Mouse (Mus musculus) bone marrow macrophage, adult 2 months (primary cell): Measurements from ENCODE around the gene Il9. TPM values are rescaled to one million over a fixed set of nuclear protein-coding genes. Genes with fewer than 3 reads are reported as not detected.

Source experiments
- H3K27ac ChIP-seq: 2 replicates; pipeline ENCODE4 v1.5.1; 2012; ENCODE audit warnings: low read depth, low read length; ENCODE audit not compliant: insufficient read depth
- H3K4me1 ChIP-seq: 2 replicates; pipeline ENCODE4 v1.6.1; 2012; ENCODE audit warnings: low read length; ENCODE audit not compliant: control insufficient read depth, insufficient read depth
- H3K4me3 ChIP-seq: 2 replicates; pipeline ENCODE4 v1.5.1; 2012; ENCODE audit warnings: mild to moderate bottlenecking, low read length, moderate library complexity; ENCODE audit not compliant: insufficient read depth
- CTCF ChIP-seq: IDR thresholded peaks from 2 replicates; pipeline ENCODE4 v1.5.1; 2012; ENCODE audit warnings: low read depth, mild to moderate bottlenecking, low read length, moderate library complexity
- POLR2A ChIP-seq: IDR thresholded peaks from 2 replicates; pipeline ENCODE4 v1.6.1; 2012; ENCODE audit warnings: mild to moderate bottlenecking, low read depth, low read length, borderline replicate concordance
- polyA plus RNA-seq: library from polyadenylated mRNA; stranded (reverse); fragments of >200 nt; gene quantifications from 2 replicates; pipeline ENCODE4 v1.2.4, GENCODE M21; 2012; ENCODE audit not compliant: missing spikeins, insufficient read depth, insufficient read length

The Il9 gene
- not detected in 2 replicates for polyA plus RNA-seq

DNA sequence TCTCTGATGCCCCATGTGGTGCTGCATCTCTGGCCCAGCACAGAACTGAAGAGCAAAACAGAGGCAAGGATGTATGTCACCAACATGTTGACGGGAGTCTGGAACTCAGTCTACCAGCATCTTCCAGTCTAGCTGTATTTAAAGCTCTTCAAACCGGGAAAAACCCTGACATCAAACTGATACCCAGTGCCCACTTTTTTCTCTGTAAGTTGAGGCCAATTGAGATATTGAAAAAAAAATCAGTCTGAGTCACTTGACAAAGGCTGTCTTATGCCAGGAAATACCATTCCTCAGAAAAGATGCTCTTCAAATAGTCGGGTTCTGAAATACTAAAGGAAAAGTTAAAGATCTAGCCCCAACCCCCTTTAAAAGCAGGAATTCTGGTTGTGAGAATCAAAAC lies at the start of gene Il9:
Gene Il9 (minus strand): TSS at position 101 of the 400 bp plus-strand sequence.
- TF ChIP-seq POLR2A = no peak
- TF ChIP-seq CTCF = no peak
- H3K4me1 ChIP-seq = peaks cover 4% of the 10 kb centered on the region; the same call in 1 of the 2 replicates
- no peak within 1 kb of the TSS for H3K4me3 ChIP-seq
- H3K27ac ChIP-seq = no peak within 1 kb of the TSS

DNA sequence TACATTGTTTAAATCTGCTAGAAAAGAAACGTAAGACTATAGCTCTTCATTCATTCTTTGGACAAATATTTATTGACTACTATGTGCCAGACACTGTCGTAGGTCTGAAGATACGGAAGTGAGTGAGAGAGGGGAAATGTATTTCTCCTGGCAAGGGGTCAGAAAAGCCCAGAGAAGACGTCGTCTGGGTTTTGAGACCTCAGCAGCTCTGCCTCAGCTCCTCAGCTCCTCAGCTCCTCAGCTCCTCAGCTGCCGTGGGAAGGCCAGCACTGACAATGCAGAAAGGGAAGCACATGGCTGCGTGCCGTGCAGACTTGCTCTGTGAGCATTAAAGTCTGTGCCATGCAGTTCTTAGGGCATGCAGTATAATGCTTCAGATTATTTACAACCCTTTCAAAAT lies 47.6 kb upstream of the Il9 start:
- no peak for TF ChIP-seq POLR2A
- no peak for TF ChIP-seq CTCF
- Histone ChIP-seq H3K27ac (no peak overlapping the region), H3K4me1 (peaks cover 4% of the 10 kb centered on the region), H3K4me3 (no peak overlapping the region)

DNA sequence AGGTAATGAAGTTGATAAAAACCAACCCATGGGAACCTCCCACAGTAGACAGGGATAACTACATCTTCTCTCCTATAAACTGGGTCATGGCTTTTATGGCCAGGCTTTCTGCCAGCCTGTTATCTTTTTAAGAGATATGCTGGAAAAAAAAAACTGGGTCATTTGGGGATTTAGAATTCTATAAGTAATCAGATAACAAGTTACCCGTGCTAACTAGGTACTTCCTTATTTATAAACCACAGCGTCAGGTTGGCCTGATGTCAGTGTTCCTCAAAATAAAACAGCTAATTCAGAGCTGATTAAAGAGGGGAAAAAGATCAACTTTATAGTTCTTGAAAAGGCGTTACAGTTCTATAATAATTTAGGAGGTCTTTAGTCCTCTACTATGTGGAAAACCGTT lies 47.0 kb upstream of the Il9 start:
- Histone ChIP-seq H3K4me1 (peaks cover 4% of the 10 kb centered on the region), H3K27ac (no peak overlapping the region), H3K4me3 (no peak overlapping the region)
- TF ChIP-seq POLR2A (no peak), CTCF (no peak)

DNA sequence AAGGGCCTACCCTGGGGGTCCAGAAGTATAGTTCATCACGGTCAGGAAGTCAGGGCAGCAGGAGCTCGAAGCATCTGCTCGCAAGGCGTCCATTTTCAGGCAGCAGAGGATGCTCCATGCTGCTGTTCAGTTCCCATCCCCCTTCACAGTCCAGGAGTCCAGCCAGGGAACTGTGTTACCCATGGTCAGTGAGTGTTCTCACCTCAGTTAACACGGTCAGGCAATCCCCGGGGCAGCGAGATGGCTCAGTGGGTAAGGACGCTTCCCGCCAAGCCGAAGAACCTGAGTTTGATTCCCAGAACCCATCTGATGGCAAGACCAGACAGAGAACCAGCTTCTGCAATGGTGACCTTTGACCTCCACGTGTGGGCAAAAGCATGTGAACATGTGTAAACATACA lies 46.2 kb upstream of the Il9 start:
- peaks cover 4% of the 10 kb centered on the region for H3K4me1 ChIP-seq
- TF ChIP-seq CTCF (no peak), POLR2A (no peak)
- H3K4me3 ChIP-seq = no peak overlapping the region
- no peak overlapping the region for H3K27ac ChIP-seq

DNA sequence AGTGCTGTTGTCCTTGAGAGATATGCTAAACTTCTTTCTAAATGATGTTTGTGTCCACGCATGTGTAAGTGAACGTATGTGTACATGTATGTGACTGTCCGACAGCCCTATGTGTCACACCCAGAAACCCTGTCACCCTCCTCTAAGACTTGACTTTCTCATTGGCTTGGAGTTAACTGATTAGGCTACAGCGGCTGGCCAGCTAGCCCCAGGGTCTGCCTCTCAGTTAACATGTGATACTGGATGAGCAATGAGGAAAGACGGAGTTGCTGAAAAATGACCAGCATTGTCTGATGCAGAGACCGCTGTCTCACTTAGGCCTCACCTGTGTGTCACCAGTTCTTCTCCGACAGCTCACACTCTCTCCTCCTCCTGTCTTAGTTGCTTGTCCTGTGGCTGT lies 45.8 kb upstream of the Il9 start:
- H3K4me1 ChIP-seq = peaks cover 4% of the 10 kb centered on the region
- no peak overlapping the region for H3K4me3 ChIP-seq
- TF ChIP-seq CTCF = no peak
- TF ChIP-seq POLR2A = no peak
- H3K27ac ChIP-seq = no peak overlapping the region

DNA sequence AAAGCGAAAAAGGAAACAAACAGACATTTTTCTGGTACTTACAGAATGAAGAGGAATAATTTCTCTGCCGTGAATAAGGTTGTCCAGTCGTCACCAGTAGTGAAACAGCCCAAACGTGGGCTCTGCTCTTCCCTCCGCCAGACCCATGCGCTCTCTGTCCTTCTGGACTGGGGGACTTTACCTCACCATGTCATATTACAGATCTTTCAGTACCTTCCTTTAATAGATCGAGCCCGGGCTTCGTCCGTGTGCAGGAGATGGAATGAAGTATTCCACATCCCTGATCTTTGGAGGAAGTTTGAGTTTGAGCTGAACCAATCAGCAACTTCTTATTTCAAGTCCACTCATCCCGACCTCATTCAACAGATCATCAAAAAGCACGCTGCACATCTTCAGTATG lies 44.8 kb upstream of the Il9 start:
- peaks cover 4% of the 10 kb centered on the region for H3K4me1 ChIP-seq

DNA sequence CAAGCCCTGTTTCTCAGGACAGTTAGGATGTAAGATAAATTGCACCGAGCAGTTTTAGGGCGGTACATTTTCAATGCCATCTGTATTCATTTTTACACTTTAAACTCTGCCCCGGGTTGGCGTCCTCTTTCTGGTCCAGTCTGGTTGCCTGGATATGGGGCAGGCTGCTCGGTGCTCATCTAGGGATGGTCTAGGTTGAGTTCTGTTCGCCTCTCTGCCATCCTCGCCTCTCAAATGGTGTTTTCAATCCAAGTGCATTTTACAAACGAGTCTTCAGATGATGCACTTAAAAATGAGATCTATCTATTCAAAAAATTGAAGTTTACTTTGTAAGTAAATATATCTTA lies 40.7 kb upstream of the Il9 start:
- H3K4me3 ChIP-seq = peak overlapping the region; percentile 90
- TF ChIP-seq CTCF (no peak), POLR2A (no peak)

More for the DNA sequence above, 44.8 kb upstream of the Il9 start:
- TF ChIP-seq CTCF (no peak), POLR2A (no peak)
- no peak overlapping the region for H3K27ac ChIP-seq
- no peak overlapping the region for H3K4me3 ChIP-seq

DNA sequence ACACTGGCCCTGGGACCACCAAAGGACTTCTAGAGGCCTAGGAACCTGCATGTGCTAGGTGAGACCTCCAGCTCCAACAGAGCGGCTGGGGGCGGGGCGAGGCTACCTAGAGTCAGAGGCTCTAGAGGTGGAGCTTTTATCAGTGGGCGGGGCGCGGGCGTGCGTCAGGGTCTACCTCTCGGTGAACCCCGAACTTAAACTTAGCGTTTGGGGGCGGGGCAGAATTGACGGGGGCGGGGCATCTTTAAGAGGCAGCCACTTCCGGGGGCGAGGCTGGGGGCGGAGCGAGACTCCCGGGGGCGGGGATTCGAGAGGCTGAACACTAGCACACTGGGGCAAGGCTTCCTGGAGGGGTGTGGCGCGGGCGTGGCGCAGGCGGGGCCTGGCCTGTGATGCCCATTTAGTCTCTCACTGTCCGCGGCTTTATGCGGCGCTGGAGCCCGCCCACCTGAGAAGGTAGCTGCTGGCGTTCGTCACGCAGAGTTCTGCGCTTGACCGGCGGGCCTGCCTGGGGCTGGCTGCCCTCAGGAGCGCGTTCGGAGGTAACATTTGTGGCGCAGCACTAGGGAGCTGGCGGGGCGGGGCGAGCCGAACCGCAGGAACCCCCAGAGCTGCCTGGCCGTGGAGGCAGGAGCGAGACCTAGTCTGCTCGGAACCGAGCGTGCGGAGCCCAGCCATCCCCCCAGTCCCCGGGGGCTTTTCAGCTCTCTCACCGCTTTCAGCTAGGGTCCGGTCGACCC lies 40.2 kb upstream of the Il9 start, which contains the start of gene Fbxl21:
Gene Fbxl21 (plus strand): TSS at position 392 of the 740 bp plus-strand sequence.
- TF ChIP-seq POLR2A = no peak
- H3K27ac ChIP-seq = no peak within 1 kb of the TSS
- no peaks in the 10 kb centered on the region for H3K4me1 ChIP-seq

More for the DNA sequence above, 40.7 kb upstream of the Il9 start:
- Histone ChIP-seq H3K27ac (no peak overlapping the region), H3K4me1 (no peaks in the 10 kb centered on the region)

DNA sequence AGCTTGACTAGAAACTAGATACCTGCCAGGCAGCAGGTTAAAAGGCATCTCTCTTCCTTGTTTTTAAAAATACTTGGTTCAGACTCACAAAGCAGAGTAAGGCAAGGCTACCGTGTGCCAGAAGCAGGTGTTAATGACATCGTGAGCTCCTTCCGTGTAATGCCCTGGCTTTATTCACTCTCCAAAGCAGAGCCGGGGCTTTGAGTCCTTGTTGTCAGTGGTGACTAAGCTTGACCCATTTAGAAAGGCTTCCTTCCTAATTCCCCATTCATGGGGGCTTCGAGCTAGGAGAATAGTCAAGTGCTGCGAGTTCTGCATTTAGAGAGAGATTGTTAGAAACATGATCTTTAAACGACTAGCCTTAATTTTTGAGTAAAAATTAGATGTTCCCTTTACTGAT lies 34.8 kb upstream of the Il9 start:
- no peak for TF ChIP-seq POLR2A
- no peak for TF ChIP-seq CTCF
- H3K4me3 ChIP-seq = no peak overlapping the region
- H3K27ac ChIP-seq = no peak overlapping the region
- H3K4me1 ChIP-seq = no peaks in the 10 kb centered on the region

More for the DNA sequence above, 40.2 kb upstream of the Il9 start, which contains the start of gene Fbxl21:
- peak within 1 kb of the TSS; percentile 90 for H3K4me3 ChIP-seq

DNA sequence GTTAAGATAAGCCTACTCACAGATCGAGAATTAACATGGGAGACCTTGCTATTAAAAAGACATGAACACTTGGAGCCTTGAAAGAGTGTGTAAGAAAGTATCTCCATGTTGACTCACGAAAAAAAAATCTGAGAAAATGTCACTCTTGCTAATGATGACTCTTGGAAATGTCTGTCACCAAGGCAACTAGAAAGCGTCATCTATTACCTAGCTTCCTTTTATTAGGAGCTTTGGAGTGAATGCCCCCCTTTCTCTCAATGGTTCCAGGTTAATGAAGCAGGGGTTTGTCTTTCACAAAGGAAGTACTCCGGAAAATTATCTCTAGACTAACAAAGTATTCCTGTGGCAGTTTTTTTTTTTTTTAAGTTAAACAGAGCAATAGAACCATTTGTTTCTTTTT lies 34.3 kb upstream of the Il9 start:
- Histone ChIP-seq H3K4me1 (no peaks in the 10 kb centered on the region), H3K27ac (no peak overlapping the region), H3K4me3 (no peak overlapping the region)
- TF ChIP-seq POLR2A = no peak
- TF ChIP-seq CTCF = no peak
